Mouse (Mus musculus) liver, embryonic 11.5 days (tissue): ENCODE data around the gene Xpot. TPM values are rescaled to one million over a fixed set of nuclear protein-coding genes. Genes with fewer than 3 reads are reported as not detected.

Experiments used
- ATAC-seq: fragments of 200-750 bp; cut with Nextera tagmentation; replicated peaks from 2 replicates; pipeline ENCODE4 v1.8.0; 2017; ENCODE audit warnings: moderate number of reproducible peaks, mild to moderate bottlenecking, moderate TSS enrichment, moderate library complexity; ENCODE audit not compliant: low FRiP score
- DNase-seq: peaks from one replicate; pipeline ENCODE4 v3.0.0-alpha.2; 2017; ENCODE audit warnings: low spot score
- H3K27ac ChIP-seq: fragments of 300-500 bp; sonication (generic); 2 replicates; pipeline ENCODE4 v1.5.1; 2014; ENCODE audit warnings: mild to moderate bottlenecking, low read depth, low read length, control low read depth
- H3K27me3 ChIP-seq: fragments of 300-500 bp; sonication (generic); replicated peaks from 2 replicates; pipeline ENCODE4 v1.6.1; 2014; ENCODE audit warnings: low read length, mixed read lengths; ENCODE audit not compliant: control insufficient read depth, insufficient read depth
- H3K36me3 ChIP-seq: fragments of 300-500 bp; sonication (generic); 2 replicates; pipeline ENCODE4 v1.6.1; 2014; ENCODE audit warnings: mild to moderate bottlenecking, low read length, moderate library complexity, mixed read lengths; ENCODE audit not compliant: control insufficient read depth, insufficient read depth
- H3K4me1 ChIP-seq: fragments of 300-500 bp; sonication (generic); replicated peaks from 2 replicates; pipeline ENCODE4 v1.6.1; 2014; ENCODE audit warnings: low read length, mixed read lengths; ENCODE audit not compliant: control insufficient read depth, insufficient read depth
- H3K4me2 ChIP-seq: fragments of 300-500 bp; sonication (generic); 2 replicates; pipeline ENCODE4 v1.6.1; 2014; ENCODE audit warnings: mild to moderate bottlenecking, control low read depth, moderate library complexity
- H3K4me3 ChIP-seq: fragments of 300-500 bp; sonication (generic); 2 replicates; pipeline ENCODE4 v1.5.1; 2014; ENCODE audit warnings: low read depth, low read length, control low read depth
- H3K9ac ChIP-seq: fragments of 300-500 bp; sonication (generic); 2 replicates; pipeline ENCODE4 v1.6.1; 2014; ENCODE audit warnings: low read depth, low read length, control low read depth
- H3K9me3 ChIP-seq: fragments of 300-500 bp; sonication (generic); 2 replicates; pipeline ENCODE4 v1.6.1; 2016; ENCODE audit warnings: low read length, inconsistent platforms, mixed read lengths; ENCODE audit not compliant: control insufficient read depth
- WGBS: fragments of 180-500 bp; shearing (Covaris S2); extraction: QIAGEN DNeasy Blood & Tissue Kit; methylation state at CpG from one replicate; pipeline ENCODE4 v1.1.7; 2014; 5-methylcytosine and 5-hydroxymethylcytosine counted together
- polyA plus RNA-seq: library from polyadenylated mRNA; unstranded; fragments of >200 nt; fragmentation: Nextera tagmentation; extraction: Ambion mirVana; gene quantifications from 2 replicates; pipeline ENCODE4 v1.2.1, GENCODE M21; 2014

Xpot gene
- polyA plus RNA-seq, 1 experiment from 2014 or later = 103 TPM

- WGBS = under 1% methylated on average over 53 of the region's 58 CpGs
Observed at GRCm38 (mm10) chr10:121586675-121587370, 39.3 kb downstream of the Xpot start, which contains the start of gene Tbk1. Gene Tbk1 (minus strand): TSS chr10:121586787.

GRCm38 (mm10) chr10:121585791-121586642 is 40.1 kb downstream of the Xpot start:
- peak; percentile 64 for ATAC-seq
- Histone ChIP-seq H3K27me3 (no peaks in the 10 kb centered on the region), H3K27ac (peak overlapping the region; percentile 73), H3K4me2 (peak overlapping the region; percentile 93), H3K4me1 (peaks cover 10% of the 10 kb centered on the region; the same call in 1 of the 2 replicates), H3K9me3 (no peaks in the 10 kb centered on the region), H3K36me3 (peaks cover 22% of the 10 kb centered on the region), H3K4me3 (peak overlapping the region; percentile 91), H3K9ac (peak overlapping the region; percentile 90)
- WGBS = 3% methylated on average over 42 of the region's 48 CpGs
- DNase-seq = peak; percentile 64

More at GRCm38 (mm10) chr10:121586675-121587370, 39.3 kb downstream of the Xpot start, which contains the start of gene Tbk1:
- Histone ChIP-seq H3K4me1 (peaks cover 10% of the 10 kb centered on the region; the same call in 1 of the 2 replicates), H3K27ac (peak within 1 kb of the TSS; percentile 73), H3K27me3 (no peaks in the 10 kb centered on the region), H3K9me3 (no peaks in the 10 kb centered on the region), H3K36me3 (peaks cover 21% of the 10 kb centered on the region), H3K4me3 (peak within 1 kb of the TSS; percentile 91), H3K9ac (peak within 1 kb of the TSS; percentile 90), H3K4me2 (peak within 1 kb of the TSS; percentile 93)
- DNase-seq (peak; percentile 88), ATAC-seq (peak; percentile 97)

- H3K27ac ChIP-seq = no peak overlapping the region
- ATAC-seq (no peak), DNase-seq (no peak)
- no peaks in the 10 kb centered on the region for H3K9me3 ChIP-seq
- H3K9ac ChIP-seq = no peak overlapping the region; the same call in 1 of the 2 replicates
- H3K36me3 ChIP-seq = peaks cover 29% of the 10 kb centered on the region
- no peaks in the 10 kb centered on the region for H3K27me3 ChIP-seq
- peak overlapping the region; percentile 91 for H3K4me3 ChIP-seq
- H3K4me2 ChIP-seq = peak overlapping the region; percentile 93
- peaks cover 10% of the 10 kb centered on the region; the same call in 1 of the 2 replicates for H3K4me1 ChIP-seq
- 79% methylated on average over 20 of the region's 20 CpGs for WGBS
Observed at GRCm38 (mm10) chr10:121585056-121585790, 40.9 kb downstream of the Xpot start.

GRCm38 (mm10) chr10:121584033-121584432 is 42.1 kb downstream of the Xpot start:
- no peak overlapping the region for H3K4me2 ChIP-seq
- no peaks in the 10 kb centered on the region for H3K27me3 ChIP-seq
- H3K9me3 ChIP-seq = no peaks in the 10 kb centered on the region
- H3K4me3 ChIP-seq = no peak overlapping the region
- peaks cover 31% of the 10 kb centered on the region for H3K36me3 ChIP-seq
- H3K4me1 ChIP-seq = peaks cover 10% of the 10 kb centered on the region; the same call in 1 of the 2 replicates
- no peak overlapping the region for H3K27ac ChIP-seq
- DNase-seq (no peak), ATAC-seq (no peak)
- no peak overlapping the region for H3K9ac ChIP-seq
- 90% methylated on average over 10 of the region's 10 CpGs for WGBS

GRCm38 (mm10) chr10:121583016-121583415 is 43.1 kb downstream of the Xpot start:
- peaks cover 35% of the 10 kb centered on the region for H3K36me3 ChIP-seq
- no peak overlapping the region for H3K27ac ChIP-seq
- H3K4me3 ChIP-seq = no peak overlapping the region
- H3K4me1 ChIP-seq = peaks cover 10% of the 10 kb centered on the region; the same call in 1 of the 2 replicates
- ATAC-seq (no peak), DNase-seq (no peak)
- H3K9ac ChIP-seq = no peak overlapping the region
- H3K4me2 ChIP-seq = no peak overlapping the region
- no peaks in the 10 kb centered on the region for H3K27me3 ChIP-seq
- no peaks in the 10 kb centered on the region for H3K9me3 ChIP-seq
- WGBS = 91% methylated on average over 12 of the region's 12 CpGs

GRCm38 (mm10) chr10:121582287-121582686 is 43.8 kb downstream of the Xpot start:
- H3K4me1 ChIP-seq = peaks cover 10% of the 10 kb centered on the region; the same call in 1 of the 2 replicates
- peaks cover 36% of the 10 kb centered on the region for H3K36me3 ChIP-seq
- no peak overlapping the region for H3K27ac ChIP-seq
- H3K4me3 ChIP-seq = no peak overlapping the region
- H3K9ac ChIP-seq = no peak overlapping the region
- no peak for ATAC-seq
- no peaks in the 10 kb centered on the region for H3K9me3 ChIP-seq
- no peaks in the 10 kb centered on the region for H3K27me3 ChIP-seq
- DNase-seq = no peak
- H3K4me2 ChIP-seq = no peak overlapping the region
- WGBS = 95% methylated on average over 8 of the region's 8 CpGs

DNA sequence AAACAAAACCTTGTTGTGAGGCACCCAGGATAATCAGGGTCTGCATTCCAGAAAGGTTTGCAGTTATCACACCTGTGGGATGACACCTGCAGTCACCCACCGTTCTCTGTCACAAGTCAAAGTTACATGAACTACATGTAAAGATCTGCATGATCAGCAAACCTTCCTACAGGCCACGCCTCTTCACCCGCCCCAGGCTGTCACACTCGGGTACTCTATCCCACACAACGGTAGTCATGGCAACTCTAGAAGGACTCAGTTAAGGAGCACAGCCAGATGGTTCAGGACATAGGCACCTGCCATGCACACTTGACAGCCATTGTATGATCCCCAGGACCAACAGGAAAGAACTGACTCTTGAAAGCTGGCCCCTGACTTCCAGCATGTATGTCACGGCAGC is 44.7 kb downstream of the Xpot start:
- no peak overlapping the region for H3K9ac ChIP-seq
- H3K27me3 ChIP-seq = no peaks in the 10 kb centered on the region
- ATAC-seq (no peak), DNase-seq (no peak)
- no peak overlapping the region for H3K27ac ChIP-seq
- H3K4me2 ChIP-seq = no peak overlapping the region
- H3K4me1 ChIP-seq = peaks cover 10% of the 10 kb centered on the region; the same call in 1 of the 2 replicates
- no peaks in the 10 kb centered on the region for H3K9me3 ChIP-seq
- 90% methylated on average over 6 of the region's 6 CpGs for WGBS
- peaks cover 36% of the 10 kb centered on the region for H3K36me3 ChIP-seq
- H3K4me3 ChIP-seq = no peak overlapping the region

DNA sequence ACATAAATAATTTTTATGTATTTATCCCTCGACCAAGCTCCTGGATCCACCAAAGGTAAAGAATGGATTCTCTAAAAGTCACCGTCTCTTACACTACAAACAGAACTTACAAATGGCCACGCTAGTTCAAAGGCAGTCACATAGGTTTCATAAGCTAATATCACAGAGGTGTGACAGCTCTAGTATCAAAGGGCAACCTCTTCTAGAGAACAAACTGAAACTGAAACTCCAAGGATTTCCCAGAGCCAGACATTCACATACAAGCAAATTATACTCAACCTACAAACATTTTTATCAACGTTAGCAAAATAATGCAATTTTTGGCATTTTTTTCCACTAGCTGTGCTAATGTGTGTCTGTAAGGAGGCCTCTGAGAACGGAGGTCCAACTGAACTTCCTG is 45.8 kb downstream of the Xpot start:
- WGBS = 96% methylated on average over 5 of the region's 5 CpGs
- Histone ChIP-seq H3K9ac (no peak overlapping the region), H3K4me1 (peaks cover 6% of the 10 kb centered on the region; the same call in 1 of the 2 replicates), H3K36me3 (peaks cover 40% of the 10 kb centered on the region), H3K27ac (no peak overlapping the region), H3K27me3 (no peaks in the 10 kb centered on the region), H3K4me2 (no peak overlapping the region), H3K9me3 (no peaks in the 10 kb centered on the region), H3K4me3 (no peak overlapping the region)
- DNase-seq = no peak
- ATAC-seq = no peak
